Mouse (Mus musculus): ENCODE results near the gene Samd4.

Samd4 gene

GRCm38 (mm10) chr14:47074045-47074666 is 191.5 kb downstream of the Samd4 start:
- DNase-seq (ENCODE audit: low spot score), result no peak

DNA sequence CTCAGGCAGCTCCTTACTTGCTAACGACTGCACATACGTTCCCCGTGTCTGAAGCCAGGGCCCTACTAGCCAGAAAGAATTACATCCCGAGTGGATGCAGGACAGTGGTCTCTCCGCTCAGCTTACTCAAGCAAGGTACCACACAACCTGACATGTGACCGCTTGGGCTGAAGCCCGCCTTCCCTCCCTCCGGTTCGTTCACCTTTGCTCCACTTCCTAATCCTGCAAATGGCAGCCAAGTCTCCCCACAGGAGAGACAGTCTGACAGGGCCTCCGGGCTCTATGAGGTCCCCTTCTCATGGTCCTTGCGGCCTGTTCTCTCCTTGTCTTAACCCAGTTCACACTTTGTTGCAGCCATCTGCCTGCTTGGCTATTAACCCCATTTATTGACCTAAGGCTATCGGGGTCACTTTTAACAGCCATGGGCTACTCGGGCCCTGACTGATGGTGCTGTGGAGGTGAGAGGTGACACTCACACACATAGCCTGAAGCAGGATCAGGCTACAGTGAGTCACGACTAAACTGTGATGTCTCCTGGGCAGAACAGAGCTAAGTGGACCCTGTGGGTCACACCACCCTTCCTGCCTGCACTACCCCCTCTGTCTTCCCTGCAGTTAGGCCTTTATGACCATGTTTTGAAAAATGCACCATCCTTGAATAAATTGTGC is 192.5 kb downstream of the Samd4 start:
- DNase-seq (ENCODE audit: low spot score), result no peak

- DNase-seq (ENCODE audit: low spot score), result no peak
Observed at GRCm38 (mm10) chr14:47075856-47076255, 193.2 kb downstream of the Samd4 start.

DNA sequence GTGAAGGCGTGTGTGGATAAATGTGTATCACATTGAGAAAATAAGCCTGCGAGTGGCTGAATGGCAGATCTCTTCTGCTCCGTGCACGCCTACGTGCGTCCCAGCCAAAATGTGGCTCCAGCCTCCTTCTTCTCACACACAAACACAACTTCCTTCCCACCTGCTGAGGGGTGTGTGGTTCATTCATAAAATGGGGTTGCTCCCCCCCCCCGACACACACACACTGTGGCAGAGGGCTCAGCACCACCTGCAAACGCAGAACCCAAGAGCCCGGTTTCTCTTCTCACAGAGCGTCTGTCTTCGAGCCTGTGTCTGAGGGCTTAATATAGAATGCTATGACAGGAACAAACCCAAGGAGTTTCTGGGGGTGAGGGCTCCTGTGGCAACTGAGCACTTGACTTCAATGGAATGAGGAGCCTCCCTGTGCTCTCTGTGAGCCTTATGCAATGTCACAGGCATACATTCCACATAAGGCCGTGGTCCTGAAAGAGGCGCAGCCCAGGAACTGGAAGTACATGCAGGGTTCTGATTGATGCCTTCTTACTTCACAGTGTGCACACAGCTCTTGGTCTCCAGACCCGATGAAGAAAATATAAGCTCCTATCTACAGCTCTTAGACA is 194.4 kb downstream of the Samd4 start:
- DNase-seq (ENCODE audit: low spot score), result no peak

GRCm38 (mm10) chr14:47077576-47077970 is 194.9 kb downstream of the Samd4 start:
- no peak for DNase-seq (ENCODE audit: low spot score)

DNA sequence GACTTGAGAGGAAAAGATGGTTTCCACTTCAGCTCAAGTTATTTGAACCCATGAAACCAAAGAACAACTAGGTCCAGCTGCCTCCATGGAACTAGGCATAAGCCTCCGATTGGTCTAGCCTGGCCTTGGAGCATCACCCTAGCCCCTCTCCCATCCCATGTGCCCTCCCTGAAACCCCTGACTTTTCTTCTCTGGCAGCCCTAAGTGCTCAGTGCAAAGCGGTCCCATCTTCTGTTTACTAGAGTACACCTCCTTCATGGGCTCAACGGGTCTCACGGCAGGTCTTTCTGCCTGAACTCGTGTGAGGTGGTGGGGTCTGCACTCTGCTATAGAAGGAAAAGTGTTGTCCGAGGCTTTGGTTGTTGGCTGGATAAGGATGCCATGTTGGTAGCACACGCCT is 197.3 kb downstream of the Samd4 start:
- no peak for DNase-seq (ENCODE audit: low spot score)

DNA sequence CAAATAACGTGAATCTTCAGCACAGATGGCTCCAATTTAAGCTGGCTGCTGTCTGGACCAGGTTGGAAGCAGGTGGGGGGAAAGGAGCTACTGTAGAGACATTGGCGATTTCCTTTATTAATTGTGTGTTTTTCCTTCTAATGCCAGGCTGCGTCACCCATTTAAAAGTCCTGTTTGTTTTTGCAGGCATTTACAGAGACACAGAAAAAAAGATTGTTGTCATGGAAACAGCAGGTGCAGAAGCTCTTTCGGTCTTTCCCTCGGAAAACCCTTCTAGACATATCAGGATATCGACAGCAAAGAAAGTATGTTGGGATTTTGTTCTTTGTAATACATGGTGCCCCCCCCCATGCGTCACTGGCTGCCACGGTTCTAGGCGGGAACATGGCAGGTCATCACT is 200.7 kb downstream of the Samd4 start:
- no peak for DNase-seq (ENCODE audit: low spot score)

DNA sequence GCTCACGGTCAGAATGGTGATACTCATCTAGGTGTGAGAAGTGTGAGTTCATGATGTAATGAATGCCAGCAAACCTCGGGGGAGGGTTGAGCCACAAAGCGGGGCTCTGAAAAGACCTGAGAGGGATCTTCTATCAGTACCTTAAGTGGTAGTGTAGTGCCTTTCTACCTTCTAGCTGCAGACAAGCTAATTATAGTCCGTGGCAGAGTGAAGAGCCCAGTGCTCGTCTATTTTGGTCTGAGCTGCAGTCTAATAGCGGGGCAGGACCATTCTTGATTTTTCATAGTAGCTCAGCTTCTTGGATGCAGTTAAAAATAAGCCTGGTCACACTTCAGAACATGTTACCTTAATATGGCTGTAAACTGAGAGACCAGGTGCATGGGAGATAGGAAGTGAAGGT is 201.2 kb downstream of the Samd4 start:
- DNase-seq (ENCODE audit: low spot score), result no peak

GRCm38 (mm10) chr14:47084686-47085085 is 202.0 kb downstream of the Samd4 start:
- DNase-seq (ENCODE audit: low spot score), result no peak

DNA sequence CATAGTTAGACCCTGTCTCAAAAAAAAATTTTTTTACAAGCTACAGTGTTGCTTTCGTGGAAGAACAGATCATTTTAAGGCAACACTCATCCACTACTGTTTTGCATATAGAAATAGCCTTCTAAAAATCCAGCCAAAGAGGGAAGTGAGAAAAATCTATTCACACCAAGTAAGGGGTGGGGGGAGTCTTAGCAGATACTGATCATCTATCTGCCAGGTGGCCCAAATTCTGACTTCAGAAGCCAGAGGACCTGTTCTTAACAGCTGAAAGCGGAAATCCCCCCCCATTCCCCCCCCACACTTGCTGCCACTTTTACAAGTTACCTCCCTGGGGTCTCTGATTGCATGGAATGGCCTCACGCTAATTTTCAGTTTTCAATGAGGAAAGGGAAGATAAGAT is 203.5 kb downstream of the Samd4 start:
- DNase-seq (ENCODE audit: low spot score), result no peak

GRCm38 (mm10) chr14:47086743-47087142 is 204.1 kb downstream of the Samd4 start:
- no peak for DNase-seq (ENCODE audit: low spot score)

GRCm38 (mm10) chr14:47087182-47087581 is 204.5 kb downstream of the Samd4 start:
- no peak for DNase-seq (ENCODE audit: low spot score)

GRCm38 (mm10) chr14:47087669-47088250 is 205.1 kb downstream of the Samd4 start:
- DNase-seq (ENCODE audit: low spot score), result no peak

GRCm38 (mm10) chr14:47088339-47088738 is 205.7 kb downstream of the Samd4 start:
- no peak for DNase-seq (ENCODE audit: low spot score)

GRCm38 (mm10) chr14:47089153-47089552 is 206.5 kb downstream of the Samd4 start:
- DNase-seq (ENCODE audit: low spot score), result no peak

GRCm38 (mm10) chr14:47091908-47092307 is 209.3 kb downstream of the Samd4 start:
- no peak for DNase-seq (ENCODE audit: low spot score)

DNA sequence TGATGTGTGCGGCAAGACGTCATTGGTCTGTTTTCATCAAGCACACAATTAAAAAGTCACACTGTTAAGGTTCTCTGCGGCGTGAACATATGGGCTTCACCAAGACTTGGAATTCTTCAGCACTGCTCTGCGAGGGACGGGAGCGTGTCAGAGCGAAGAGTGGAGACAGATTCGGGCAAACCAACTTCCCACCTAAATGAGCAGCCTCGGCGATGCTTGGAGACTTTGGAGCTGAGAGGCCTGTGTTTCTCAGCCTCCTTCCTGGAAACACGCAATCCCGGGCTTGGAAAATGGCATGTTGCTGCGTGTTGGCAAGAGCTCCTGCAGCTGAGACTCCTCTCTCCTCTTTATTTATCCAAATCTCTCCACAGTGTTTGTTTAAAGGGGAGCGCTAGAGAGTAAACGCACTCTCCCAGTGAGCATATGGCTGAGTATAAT is 210.7 kb downstream of the Samd4 start:
- no peak for DNase-seq (ENCODE audit: low spot score)

- no peak for DNase-seq (ENCODE audit: low spot score)
Observed at GRCm38 (mm10) chr14:47095036-47095435, 212.4 kb downstream of the Samd4 start.

- no peak for DNase-seq (ENCODE audit: low spot score)
Observed at GRCm38 (mm10) chr14:47096357-47096756, 213.7 kb downstream of the Samd4 start.

DNA sequence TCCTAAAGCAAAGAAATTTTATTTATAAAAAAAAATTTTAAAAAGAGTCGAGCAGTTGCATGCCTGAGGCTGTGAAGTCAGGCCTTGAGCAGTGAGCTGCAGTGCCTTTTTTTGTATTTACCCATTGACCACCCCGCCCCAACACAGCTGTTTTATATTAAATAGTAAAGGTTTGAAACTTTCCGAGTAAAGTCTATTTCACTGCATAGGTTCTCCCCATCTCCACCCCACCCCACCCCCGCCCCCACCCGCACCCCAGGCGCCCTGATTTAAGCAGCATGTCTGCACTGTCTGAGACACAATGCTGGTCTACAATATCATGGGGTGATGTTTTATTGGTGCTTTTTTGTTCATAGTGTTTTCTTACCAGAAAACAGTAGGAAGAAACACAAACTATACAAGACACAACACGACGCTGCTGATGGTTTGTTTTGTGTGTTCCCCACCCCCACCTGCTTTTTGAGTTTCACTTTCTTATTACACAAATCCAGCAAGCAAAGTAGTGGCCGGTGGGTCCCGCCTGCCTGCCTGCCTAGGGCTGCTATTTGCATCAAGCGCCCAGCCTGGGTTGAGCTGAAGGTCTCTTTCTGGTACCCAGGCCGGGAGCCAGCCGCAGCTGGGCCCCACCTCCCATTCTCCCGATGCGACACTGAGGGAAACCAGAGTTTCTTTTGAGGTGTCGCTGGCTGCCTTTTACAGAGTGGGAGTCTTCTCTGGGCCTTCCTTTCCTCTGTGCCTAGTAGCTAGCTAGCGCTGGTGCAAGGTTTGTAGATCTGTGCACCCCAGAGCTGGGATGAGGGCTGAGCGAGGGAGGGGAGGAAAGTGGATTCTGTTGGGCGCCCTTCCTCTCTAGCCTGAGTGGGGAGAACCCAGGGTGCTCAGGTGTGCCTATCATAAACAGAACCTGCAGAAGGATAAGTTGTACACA is 221.9 kb downstream of the Samd4 start:
- DNase-seq (ENCODE audit: low spot score), result no peak

DNA sequence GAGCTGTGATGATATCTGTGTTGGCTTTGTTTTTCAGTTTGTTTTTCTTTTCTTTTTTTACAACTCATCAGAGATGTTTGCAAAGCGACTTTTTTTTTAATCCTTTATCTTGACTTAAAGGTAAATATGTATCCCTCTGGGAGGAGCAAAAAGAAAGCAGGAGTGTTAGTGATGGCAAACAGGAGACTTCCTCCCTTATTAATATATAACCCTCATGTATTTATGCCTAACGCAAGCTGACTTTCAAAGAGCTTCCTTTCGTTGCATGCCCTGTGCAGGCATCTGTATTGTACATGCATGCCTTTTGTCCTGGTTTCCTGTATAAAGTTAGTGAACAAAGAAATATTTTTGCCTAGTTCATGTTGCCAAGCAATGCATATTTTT is 222.5 kb downstream of the Samd4 start:
- no peak for DNase-seq (ENCODE audit: low spot score)

- DNase-seq (ENCODE audit: low spot score), result no peak
Observed at GRCm38 (mm10) chr14:47105755-47106154, 223.1 kb downstream of the Samd4 start.

All from urinary bladder, postnatal 10 days (tissue).